In genomic region chr16:85897854-85898253, GRCm38 (mm10) we compare ENCODE assay signal across 10 mouse cellular contexts. TPM values are rescaled to one million over a fixed set of nuclear protein-coding genes. Genes with fewer than 3 reads are reported as not detected.
A peak's percentile ranks its signal among the peaks of the same experiment; 100 is the strongest.
DNase-seq lines count a peak whose midpoint lies in the region; ATAC-seq and TF ChIP-seq lines count a peak whose summit lies in the region.
"Had no signal": no experiment of that assay in that cellular context is flagged by ENCODE, and none has a peak within 500 bp of the region (broad histone marks: within the 10 kb centered on the region; RNA-seq: fewer than 3 reads in every experiment).

No protein-coding gene starts in this region.

- H3K9me3 ChIP-seq in hindbrain, embryonic 13.5 days = no peaks in the 10 kb centered on the region
- H3K9me3 ChIP-seq in hindbrain, embryonic 10.5 days = no peaks in the 10 kb centered on the region
- H3K9me3 ChIP-seq in limb, embryonic 13.5 days = no peaks in the 10 kb centered on the region

- no peak for DNase-seq in hindbrain, embryonic 10.5 days (ENCODE audit: low spot score)
- no peak for DNase-seq in testis, postnatal 14 days (ENCODE audit: low spot score)
- DNase-seq in ovary, postnatal 14 days (ENCODE audit: low spot score) = no peak
- no peak for DNase-seq in frontal cortex, postnatal 36 days (ENCODE audit: low spot score in 2 of 2)
- DNase-seq: cerebellum, postnatal 10 days had no signal

- 96% methylated on average over 3 of the region's 3 CpGs for WGBS in hindbrain, embryonic 13.5 days
- WGBS in hindbrain, embryonic 10.5 days = 96% methylated on average over 3 of the region's 3 CpGs
- 86% methylated on average over 3 of the region's 3 CpGs for WGBS in limb, embryonic 13.5 days

- H3K4me3 ChIP-seq in hindbrain, embryonic 13.5 days = peak overlapping the region; percentile 9
- no peak overlapping the region for H3K4me3 ChIP-seq in hindbrain, embryonic 10.5 days
- H3K4me3 ChIP-seq in testis, adult 2 months (ENCODE audit: control insufficient read depth, low read depth, low read length) = peak overlapping the region; percentile 35; the same call in 1 of the 2 replicates
- H3K4me3 ChIP-seq in limb, embryonic 13.5 days = peak overlapping the region; percentile 59
- H3K4me3 ChIP-seq: erythroblast, embryonic 14.5 days had no signal

- ATAC-seq in hindbrain, embryonic 13.5 days (ENCODE audit: low FRiP score) = no peak
- no peak for ATAC-seq in limb, embryonic 13.5 days (ENCODE audit: low FRiP score, low read depth)
- ATAC-seq: midbrain, embryonic 16.5 days had no signal

- H3K4me2 ChIP-seq in hindbrain, embryonic 13.5 days = peak overlapping the region; percentile 34; the same call in 1 of the 2 replicates
- peak overlapping the region; percentile 95 for H3K4me2 ChIP-seq in limb, embryonic 13.5 days (replicated peaks)

- no peak for TF ChIP-seq POLR2A in testis, adult 2 months (IDR thresholded peaks at IDR 0.05; ENCODE audit: control insufficient read depth, low read depth, low read length)

- no peak overlapping the region for H3K9ac ChIP-seq in hindbrain, embryonic 13.5 days
- H3K9ac ChIP-seq in limb, embryonic 13.5 days = peak overlapping the region; percentile 48; the same call in 1 of the 2 replicates

- H3K27me3 ChIP-seq in hindbrain, embryonic 13.5 days = peaks cover 40% of the 10 kb centered on the region
- peaks cover 41% of the 10 kb centered on the region for H3K27me3 ChIP-seq in hindbrain, embryonic 10.5 days (ENCODE audit: insufficient read depth, poor library complexity, severe bottlenecking)
- H3K27me3 ChIP-seq in testis, adult 2 months (ENCODE audit: control insufficient read depth, insufficient read depth, low read length) = no peaks in the 10 kb centered on the region; the same call in 1 of the 2 replicates
- peaks cover 19% of the 10 kb centered on the region for H3K27me3 ChIP-seq in limb, embryonic 13.5 days

- H3K36me3 ChIP-seq in hindbrain, embryonic 13.5 days = no peaks in the 10 kb centered on the region
- no peaks in the 10 kb centered on the region for H3K36me3 ChIP-seq in hindbrain, embryonic 10.5 days
- no peaks in the 10 kb centered on the region for H3K36me3 ChIP-seq in testis, adult 2 months (ENCODE audit: control insufficient read depth, insufficient read depth, low read length)
- H3K36me3 ChIP-seq in limb, embryonic 13.5 days = 0 out of 2 replicates have a peak, but pooled peaks cover 10% of the 10 kb centered on the region

- no peak for TF ChIP-seq CTCF in testis, adult 2 months (IDR thresholded peaks at IDR 0.05; ENCODE audit: control insufficient read depth, insufficient read depth, insufficient replicate concordance, low read depth, low read length)

- H3K4me1 ChIP-seq in hindbrain, embryonic 13.5 days (replicated peaks) = peaks cover 19% of the 10 kb centered on the region
- peaks cover 25% of the 10 kb centered on the region for H3K4me1 ChIP-seq in hindbrain, embryonic 10.5 days (replicated peaks)
- peaks cover 9% of the 10 kb centered on the region for H3K4me1 ChIP-seq in testis, adult 2 months (ENCODE audit: control insufficient read depth, insufficient read depth, low read length)
- peaks cover 53% of the 10 kb centered on the region for H3K4me1 ChIP-seq in limb, embryonic 13.5 days

- no peak overlapping the region for H3K27ac ChIP-seq in hindbrain, embryonic 13.5 days
- no peak overlapping the region for H3K27ac ChIP-seq in hindbrain, embryonic 10.5 days
- H3K27ac ChIP-seq in testis, adult 2 months (ENCODE audit: control insufficient read depth, insufficient read depth, low read depth, low read length) = peak overlapping the region; percentile 8; the same call in 1 of the 2 replicates
- no peak overlapping the region for H3K27ac ChIP-seq in limb, embryonic 13.5 days

RNA-seq across cellular contexts. Expression of gene Adamts5, which starts 3.8 kb away (rescaled TPM):
- 3.5 and 4.1 TPM in 2 replicates for polyA plus RNA-seq in hindbrain, embryonic 13.5 days (2015; fragmentation: Nextera tagmentation; extraction: Ambion mirVana)
- polyA plus RNA-seq in hindbrain, embryonic 10.5 days (2016; fragmentation: Nextera tagmentation; extraction: Ambion mirVana) = 0.86 and 1.4 TPM in 2 replicates
- 0.71 and 0.85 TPM in 2 replicates for polyA plus RNA-seq in testis, adult 2 months (2012; rRNA removed)
- 8.8 and 9.5 TPM in 2 replicates for polyA plus RNA-seq in limb, embryonic 13.5 days (2015; fragmentation: Nextera tagmentation; extraction: Ambion mirVana)
- polyA plus RNA-seq: erythroblast, embryonic 14.5 days had no signal
